Mouse (Mus musculus): Measurements from ENCODE around the gene Cfap97d2. TPM values are rescaled to one million over a fixed set of nuclear protein-coding genes. Genes with fewer than 3 reads are reported as not detected.
"Not testable (repeated sequence)": the region's sequence is repeated elsewhere in the genome, so short reads cannot be mapped to it uniquely, and the experiment has no call there.

Cfap97d2 gene
- polyA plus RNA-seq, 1 experiment from 2014 or later = 1.0 TPM

DNA sequence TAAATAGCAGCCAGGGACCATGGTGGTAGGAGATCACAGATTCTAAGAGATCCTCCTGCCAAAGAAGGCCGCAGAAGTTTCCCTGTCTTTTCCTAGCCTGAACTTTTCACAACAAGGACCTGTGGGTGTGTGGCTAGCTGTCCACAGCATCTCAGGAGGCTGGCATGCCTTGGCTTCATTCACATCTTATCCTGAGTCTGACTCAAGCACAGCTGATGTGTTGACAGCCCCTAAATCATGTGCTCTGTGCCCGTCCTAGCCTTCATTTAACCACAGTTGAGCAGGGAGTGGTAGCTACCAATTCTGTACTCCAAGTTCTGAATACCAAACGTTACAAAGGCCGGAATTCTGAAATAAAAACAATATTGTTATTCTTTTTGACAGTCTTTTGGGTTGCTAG, 1.4 kb upstream of the Cfap97d2 start:
- H3K4me3 ChIP-seq (ENCODE audit: low read length) = no peak overlapping the region
- H3K4me2 ChIP-seq (ENCODE audit: low read length) = no peak overlapping the region
- 84% methylated on average over 4 of the region's 4 CpGs for WGBS
- ATAC-seq = no peak
- no peak overlapping the region for H3K9ac ChIP-seq (ENCODE audit: low read depth, low read length)
- H3K27me3 ChIP-seq (replicated peaks; ENCODE audit: control insufficient read depth, insufficient read depth, low read length) = no peaks in the 10 kb centered on the region
- no peaks in the 10 kb centered on the region for H3K9me3 ChIP-seq (ENCODE audit: control insufficient read depth, low read length)
- H3K4me1 ChIP-seq (ENCODE audit: control insufficient read depth, insufficient read depth, low read depth, low read length) = peaks cover 7% of the 10 kb centered on the region
- no peak overlapping the region for H3K27ac ChIP-seq (ENCODE audit: low read depth, low read length)
- no peaks in the 10 kb centered on the region for H3K36me3 ChIP-seq (ENCODE audit: control insufficient read depth, insufficient read depth, low read length)

GRCm38 (mm10) chr8:13706918-13707317, 1.2 kb downstream of the Cfap97d2 start:
- Histone ChIP-seq H3K9ac (ENCODE audit: low read depth, low read length) (no peak overlapping the region), H3K27ac (ENCODE audit: low read depth, low read length) (no peak overlapping the region), H3K36me3 (ENCODE audit: control insufficient read depth, insufficient read depth, low read length) (no peaks in the 10 kb centered on the region), H3K4me3 (ENCODE audit: low read length) (no peak overlapping the region), H3K4me1 (ENCODE audit: control insufficient read depth, insufficient read depth, low read depth, low read length) (peaks cover 7% of the 10 kb centered on the region), H3K4me2 (ENCODE audit: low read length) (no peak overlapping the region), H3K9me3 (ENCODE audit: control insufficient read depth, low read length) (no peaks in the 10 kb centered on the region), H3K27me3 (replicated peaks; ENCODE audit: control insufficient read depth, insufficient read depth, low read length) (no peaks in the 10 kb centered on the region)
- 88% methylated on average over 5 of the region's 5 CpGs for WGBS
- ATAC-seq = no peak

DNA sequence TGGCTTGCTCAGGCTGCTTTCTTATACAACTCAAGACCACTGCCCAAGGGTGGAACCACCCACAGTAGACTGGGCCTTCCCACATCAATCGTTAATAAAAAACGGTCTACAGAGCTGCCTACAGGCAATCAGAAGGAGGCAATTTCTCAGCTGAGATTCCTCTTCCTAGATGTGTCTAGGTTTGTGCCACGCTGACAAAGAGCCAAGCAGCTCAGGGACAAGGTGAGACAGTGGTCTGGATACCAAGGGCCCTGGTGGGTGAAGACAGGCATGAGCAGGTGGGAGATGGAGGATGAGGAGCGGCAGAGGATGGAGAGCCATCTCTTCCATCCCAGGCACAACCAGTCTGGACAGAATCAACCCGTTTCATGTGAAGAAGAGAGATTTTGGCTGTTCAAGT, 2.8 kb downstream of the Cfap97d2 start:
- no peak overlapping the region for H3K4me3 ChIP-seq (ENCODE audit: low read length)
- H3K9me3 ChIP-seq (ENCODE audit: control insufficient read depth, low read length) = no peaks in the 10 kb centered on the region
- 92% methylated on average over 5 of the region's 5 CpGs for WGBS
- no peaks in the 10 kb centered on the region for H3K36me3 ChIP-seq (ENCODE audit: control insufficient read depth, insufficient read depth, low read length)
- no peak overlapping the region for H3K9ac ChIP-seq (ENCODE audit: low read depth, low read length)
- H3K27me3 ChIP-seq (replicated peaks; ENCODE audit: control insufficient read depth, insufficient read depth, low read length) = no peaks in the 10 kb centered on the region
- no peak overlapping the region for H3K27ac ChIP-seq (ENCODE audit: low read depth, low read length)
- no peak for ATAC-seq
- H3K4me1 ChIP-seq (ENCODE audit: control insufficient read depth, insufficient read depth, low read depth, low read length) = peaks cover 7% of the 10 kb centered on the region
- H3K4me2 ChIP-seq (ENCODE audit: low read length) = no peak overlapping the region

DNA sequence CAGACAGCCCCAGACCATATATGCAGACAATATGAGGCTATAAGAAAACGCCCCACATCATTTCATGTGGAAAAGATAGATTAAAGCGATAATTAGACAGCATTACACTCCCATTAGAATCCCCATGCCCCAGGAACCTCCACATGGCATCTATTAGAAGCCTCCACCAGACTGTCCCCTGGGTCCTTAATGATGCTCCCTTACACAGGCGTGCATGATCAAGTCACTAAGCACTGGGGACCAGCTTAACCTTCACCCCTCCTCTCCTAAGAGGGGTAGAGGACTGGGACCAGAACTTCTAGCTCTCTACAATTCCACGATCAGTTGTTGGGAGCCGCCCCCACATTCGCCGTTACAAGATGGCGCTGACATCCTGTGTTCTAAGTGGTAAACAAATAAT, 13.3 kb downstream of the Cfap97d2 start:
- Histone ChIP-seq H3K9me3 (ENCODE audit: control insufficient read depth, low read length) (no peaks in the 10 kb centered on the region), H3K27ac (ENCODE audit: low read depth, low read length) (no peak overlapping the region), H3K4me2 (ENCODE audit: low read length) (no peak overlapping the region), H3K4me3 (ENCODE audit: low read length) (no peak overlapping the region), H3K4me1 (ENCODE audit: control insufficient read depth, insufficient read depth, low read depth, low read length) (no peaks in the 10 kb centered on the region), H3K9ac (ENCODE audit: low read depth, low read length) (no peak overlapping the region), H3K27me3 (replicated peaks; ENCODE audit: control insufficient read depth, insufficient read depth, low read length) (no peaks in the 10 kb centered on the region), H3K36me3 (ENCODE audit: control insufficient read depth, insufficient read depth, low read length) (no peaks in the 10 kb centered on the region)
- WGBS = 87% methylated on average over 8 of the region's 8 CpGs
- ATAC-seq = no peak

DNA sequence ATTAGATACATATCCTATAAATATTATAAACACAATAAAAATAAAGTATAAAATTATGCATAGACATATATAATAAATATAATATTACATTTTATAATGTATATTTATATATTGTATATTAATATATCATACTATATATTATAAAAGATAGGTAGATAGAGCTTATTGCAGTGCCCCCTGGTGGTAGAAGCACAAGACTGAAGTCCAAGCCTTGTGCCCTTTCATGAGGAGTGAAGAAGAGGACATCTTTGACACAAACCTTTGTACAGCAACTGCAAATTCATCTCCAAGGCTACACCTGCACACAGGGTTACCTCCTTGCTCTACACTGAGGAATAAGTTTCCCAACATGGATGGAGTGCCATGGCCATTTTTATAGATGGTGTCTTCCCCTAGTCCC, 20.0 kb downstream of the Cfap97d2 start:
- no peak for ATAC-seq
- no peaks in the 10 kb centered on the region for H3K27me3 ChIP-seq (replicated peaks; ENCODE audit: control insufficient read depth, insufficient read depth, low read length)
- H3K27ac ChIP-seq (ENCODE audit: low read depth, low read length) = no peak overlapping the region

DNA sequence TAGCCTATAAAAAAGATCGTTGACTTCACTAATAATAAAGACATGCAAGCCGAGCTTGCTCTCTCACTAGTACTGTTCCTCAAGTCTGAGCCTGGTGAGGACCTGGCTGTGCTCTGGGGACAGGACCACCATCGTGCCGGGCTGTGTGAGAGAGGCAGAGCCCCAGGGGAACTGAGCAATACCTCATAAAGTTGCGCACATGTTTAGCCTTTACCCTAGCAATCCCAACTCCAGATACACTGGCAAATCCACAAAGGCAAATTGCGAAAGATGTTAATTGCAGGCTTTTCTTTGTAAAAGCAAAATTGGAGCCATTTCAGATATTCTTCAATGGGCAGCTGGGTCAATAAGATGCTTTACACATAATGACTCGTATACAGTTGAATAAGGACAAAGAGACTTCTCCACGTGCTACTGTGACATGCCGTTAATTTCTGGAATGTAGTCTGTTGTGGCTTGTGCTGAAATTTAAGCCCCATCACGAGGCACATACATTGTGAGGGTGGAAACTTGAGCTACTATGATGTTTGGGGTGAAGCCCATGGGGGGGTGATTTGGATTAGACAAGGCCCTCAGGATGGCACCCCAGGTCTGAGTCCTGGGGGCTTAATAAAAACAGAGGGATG, 21.9 kb downstream of the Cfap97d2 start:
- H3K27me3 ChIP-seq (replicated peaks; ENCODE audit: control insufficient read depth, insufficient read depth, low read length) = no peaks in the 10 kb centered on the region
- H3K4me3 ChIP-seq (ENCODE audit: low read length) = no peak overlapping the region
- 62% methylated on average over 10 of the region's 10 CpGs for WGBS
- H3K4me2 ChIP-seq (ENCODE audit: low read length) = no peak overlapping the region
- no peak for ATAC-seq
- no peaks in the 10 kb centered on the region for H3K4me1 ChIP-seq (ENCODE audit: control insufficient read depth, insufficient read depth, low read depth, low read length)
- no peak overlapping the region for H3K9ac ChIP-seq (ENCODE audit: low read depth, low read length)
- H3K9me3 ChIP-seq (ENCODE audit: control insufficient read depth, low read length) = no peaks in the 10 kb centered on the region
- no peak overlapping the region for H3K27ac ChIP-seq (ENCODE audit: low read depth, low read length)
- H3K36me3 ChIP-seq (ENCODE audit: control insufficient read depth, insufficient read depth, low read length) = no peaks in the 10 kb centered on the region

More for the DNA sequence above, 20.0 kb downstream of the Cfap97d2 start:
- Histone ChIP-seq H3K9ac (ENCODE audit: low read depth, low read length) (no peak overlapping the region), H3K4me1 (ENCODE audit: control insufficient read depth, insufficient read depth, low read depth, low read length) (no peaks in the 10 kb centered on the region), H3K4me2 (ENCODE audit: low read length) (no peak overlapping the region), H3K4me3 (ENCODE audit: low read length) (no peak overlapping the region), H3K36me3 (ENCODE audit: control insufficient read depth, insufficient read depth, low read length) (no peaks in the 10 kb centered on the region), H3K9me3 (ENCODE audit: control insufficient read depth, low read length) (no peaks in the 10 kb centered on the region)

GRCm38 (mm10) chr8:13740323-13740770, 34.7 kb downstream of the Cfap97d2 start:
- no peak overlapping the region for H3K27ac ChIP-seq (ENCODE audit: low read depth, low read length)
- ATAC-seq = peak; percentile 20; the same call in 1 of the 2 replicates
- no peaks in the 10 kb centered on the region for H3K27me3 ChIP-seq (replicated peaks; ENCODE audit: control insufficient read depth, insufficient read depth, low read length)
- 45% methylated on average over 6 of the region's 6 CpGs for WGBS
- no peak overlapping the region for H3K9ac ChIP-seq (ENCODE audit: low read depth, low read length)
- no peaks in the 10 kb centered on the region for H3K9me3 ChIP-seq (ENCODE audit: control insufficient read depth, low read length)
- H3K36me3 ChIP-seq (ENCODE audit: control insufficient read depth, insufficient read depth, low read length) = no peaks in the 10 kb centered on the region
- no peak overlapping the region for H3K4me3 ChIP-seq (ENCODE audit: low read length)
- H3K4me1 ChIP-seq (ENCODE audit: control insufficient read depth, insufficient read depth, low read depth, low read length) = 0 out of 2 replicates have a peak, but pooled peaks cover 2% of the 10 kb centered on the region
- H3K4me2 ChIP-seq (ENCODE audit: low read length) = no peak overlapping the region

GRCm38 (mm10) chr8:13740817-13741613, 35.3 kb downstream of the Cfap97d2 start:
- H3K9me3 ChIP-seq (ENCODE audit: control insufficient read depth, low read length) = no peaks in the 10 kb centered on the region
- no peak overlapping the region for H3K27ac ChIP-seq (ENCODE audit: low read depth, low read length)
- H3K36me3 ChIP-seq (ENCODE audit: control insufficient read depth, insufficient read depth, low read length) = no peaks in the 10 kb centered on the region
- H3K9ac ChIP-seq (ENCODE audit: low read depth, low read length) = no peak overlapping the region
- H3K27me3 ChIP-seq (replicated peaks; ENCODE audit: control insufficient read depth, insufficient read depth, low read length) = no peaks in the 10 kb centered on the region
- H3K4me1 ChIP-seq (ENCODE audit: control insufficient read depth, insufficient read depth, low read depth, low read length) = 0 out of 2 replicates have a peak, but pooled peaks cover 2% of the 10 kb centered on the region
- no peak for ATAC-seq
- WGBS = 83% methylated on average over 7 of the region's 7 CpGs
- no peak overlapping the region for H3K4me3 ChIP-seq (ENCODE audit: low read length)
- no peak overlapping the region for H3K4me2 ChIP-seq (ENCODE audit: low read length)

DNA sequence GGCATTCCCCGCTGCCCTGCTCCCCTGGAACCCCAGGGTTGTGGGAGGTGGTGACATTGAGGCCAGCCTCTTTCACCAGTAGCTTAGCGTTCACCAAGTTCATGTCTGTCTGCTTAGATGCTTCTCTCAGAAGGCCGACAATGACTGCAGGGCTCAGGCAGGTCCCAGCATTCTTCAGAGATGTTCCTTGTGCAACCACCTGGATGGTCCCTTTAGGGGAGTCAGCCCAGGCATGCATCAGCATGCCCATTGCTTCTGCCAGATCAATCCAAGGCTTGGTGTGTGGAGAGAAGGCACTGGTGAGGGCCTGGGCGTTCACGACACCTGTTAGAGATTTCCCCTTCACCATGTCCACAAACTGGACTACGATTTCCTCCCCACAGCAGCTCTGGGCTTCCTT, 40.5 kb downstream of the Cfap97d2 start:
- not testable (repeated sequence) for H3K36me3 ChIP-seq (ENCODE audit: control insufficient read depth, insufficient read depth, low read length); H3K9me3 ChIP-seq (ENCODE audit: control insufficient read depth, low read length); ATAC-seq; H3K4me1 ChIP-seq (ENCODE audit: control insufficient read depth, insufficient read depth, low read depth, low read length); H3K9ac ChIP-seq (ENCODE audit: low read depth, low read length); H3K4me3 ChIP-seq (ENCODE audit: low read length); H3K27ac ChIP-seq (ENCODE audit: low read depth, low read length); H3K27me3 ChIP-seq (replicated peaks; ENCODE audit: control insufficient read depth, insufficient read depth, low read length); H3K4me2 ChIP-seq (ENCODE audit: low read length)
- WGBS = 94% methylated on average over 4 of the region's 6 CpGs

All from hindbrain, embryonic 16.5 days (tissue).